Mouse (Mus musculus): ENCODE data around the gene Col5a3.

GRCm38 (mm10) chr9:20765274-20765673, 49.6 kb downstream of the Col5a3 start:
- TF ChIP-seq EP300 (IDR thresholded peaks at IDR 0.05; ENCODE audit: low read depth) = no peak
- no peak for TF ChIP-seq CTCF (IDR thresholded peaks at IDR 0.05; ENCODE audit: low read depth)
